In genomic region chrX:8206015-8206693, GRCm38 (mm10) we compare ENCODE assay signal across 8 mouse cellular contexts. TPM values are rescaled to one million over a fixed set of nuclear protein-coding genes. Genes with fewer than 3 reads are reported as not detected.
DNase-seq lines count a peak whose midpoint lies in the region; ATAC-seq and TF ChIP-seq lines count a peak whose summit lies in the region.

Gene Porcn (minus strand): TSS chrX:8206525.

- TF ChIP-seq CTCF in spleen, adult 2 months (IDR thresholded peaks at IDR 0.05; ENCODE audit: extremely low read depth, insufficient read depth, insufficient read length, insufficient replicate concordance): no peak

- peak within 1 kb of the TSS; percentile 54 for H3K4me3 ChIP-seq in embryonic facial prominence, embryonic 13.5 days
- H3K4me3 ChIP-seq in limb, embryonic 12.5 days (replicated peaks): peak within 1 kb of the TSS; percentile 52
- peak within 1 kb of the TSS; percentile 54 for H3K4me3 ChIP-seq in midbrain, embryonic 13.5 days (replicated peaks)
- peak within 1 kb of the TSS; percentile 44 for H3K4me3 ChIP-seq in spleen, adult 2 months (ENCODE audit: extremely low read depth, insufficient read depth, insufficient read length)

- no peaks in the 10 kb centered on the region for H3K36me3 ChIP-seq in embryonic facial prominence, embryonic 13.5 days
- H3K36me3 ChIP-seq in limb, embryonic 12.5 days: no peaks in the 10 kb centered on the region
- H3K36me3 ChIP-seq in midbrain, embryonic 13.5 days: 0 out of 2 replicates have a peak, but pooled peaks cover 4% of the 10 kb centered on the region
- H3K36me3 ChIP-seq in spleen, adult 2 months (ENCODE audit: control insufficient read depth, insufficient read depth, low read length): no peaks in the 10 kb centered on the region

- peak within 1 kb of the TSS; percentile 60 for H3K4me2 ChIP-seq in embryonic facial prominence, embryonic 13.5 days
- H3K4me2 ChIP-seq in limb, embryonic 12.5 days: peak within 1 kb of the TSS; percentile 56
- H3K4me2 ChIP-seq in midbrain, embryonic 13.5 days (replicated peaks): peak within 1 kb of the TSS; percentile 52

- TF ChIP-seq POLR2A in spleen, adult 2 months (IDR thresholded peaks at IDR 0.05; ENCODE audit: low read depth, low read length): no peak

- WGBS in embryonic facial prominence, embryonic 13.5 days: 16% methylated on average over 46 of the region's 46 CpGs
- 8% methylated on average over 46 of the region's 46 CpGs for WGBS in limb, embryonic 12.5 days
- 17% methylated on average over 39 of the region's 46 CpGs for WGBS in midbrain, embryonic 13.5 days
- 25% methylated on average over 46 of the region's 46 CpGs for WGBS in spleen, adult 2 months

- H3K27ac ChIP-seq in embryonic facial prominence, embryonic 13.5 days: no peak within 1 kb of the TSS
- H3K27ac ChIP-seq in limb, embryonic 12.5 days: no peak within 1 kb of the TSS
- H3K27ac ChIP-seq in midbrain, embryonic 13.5 days: peak within 1 kb of the TSS; percentile 62
- H3K27ac ChIP-seq in spleen, adult 2 months (ENCODE audit: insufficient read depth, low read length): no peak within 1 kb of the TSS

- H3K27me3 ChIP-seq in embryonic facial prominence, embryonic 13.5 days: no peaks in the 10 kb centered on the region
- no peaks in the 10 kb centered on the region for H3K27me3 ChIP-seq in limb, embryonic 12.5 days
- H3K27me3 ChIP-seq in midbrain, embryonic 13.5 days: no peaks in the 10 kb centered on the region
- peaks cover 2% of the 10 kb centered on the region; the same call in 1 of the 2 replicates for H3K27me3 ChIP-seq in spleen, adult 2 months (ENCODE audit: control insufficient read depth, insufficient read depth, low read length)

- no peaks in the 10 kb centered on the region for H3K9me3 ChIP-seq in embryonic facial prominence, embryonic 13.5 days
- no peaks in the 10 kb centered on the region for H3K9me3 ChIP-seq in limb, embryonic 12.5 days
- no peaks in the 10 kb centered on the region for H3K9me3 ChIP-seq in midbrain, embryonic 13.5 days

- ATAC-seq in embryonic facial prominence, embryonic 13.5 days (ENCODE audit: insufficient number of reproducible peaks, insufficient read depth, low FRiP score, low TSS enrichment, low read depth): peak; percentile 88
- ATAC-seq in limb, embryonic 12.5 days (ENCODE audit: insufficient number of reproducible peaks, insufficient read depth, low FRiP score, low TSS enrichment, low read depth): peak; percentile 89; the same call in 1 of the 2 replicates
- ATAC-seq in midbrain, embryonic 13.5 days: peak; percentile 96

- H3K9ac ChIP-seq in embryonic facial prominence, embryonic 13.5 days: peak within 1 kb of the TSS; percentile 76
- peak within 1 kb of the TSS; percentile 63 for H3K9ac ChIP-seq in limb, embryonic 12.5 days (replicated peaks)
- H3K9ac ChIP-seq in midbrain, embryonic 13.5 days (replicated peaks): peak within 1 kb of the TSS; percentile 70

- H3K4me1 ChIP-seq in embryonic facial prominence, embryonic 13.5 days: peaks cover 4% of the 10 kb centered on the region; the same call in 1 of the 2 replicates
- no peaks in the 10 kb centered on the region for H3K4me1 ChIP-seq in limb, embryonic 12.5 days (replicated peaks)
- no peaks in the 10 kb centered on the region; the same call in 1 of the 2 replicates for H3K4me1 ChIP-seq in midbrain, embryonic 13.5 days (replicated peaks)
- peaks cover 4% of the 10 kb centered on the region for H3K4me1 ChIP-seq in spleen, adult 2 months (ENCODE audit: control insufficient read depth, insufficient read depth, insufficient read length)

- peak; percentile 96 for DNase-seq in brain, adult 2 months (ENCODE audit: low read depth, low spot score)
- peak; percentile 99 for DNase-seq in heart, adult 11 months
- peak; percentile 82 for DNase-seq in kidney, adult 18-20 months
- DNase-seq in spleen, adult 2 months (ENCODE audit: low read depth in 1 of 2, low spot score in 2 of 2): peak in 1 of 2 experiments; percentile 10
- DNase-seq in natural killer cell, adult 2 months (ENCODE audit: low spot score in 2 of 2): no peak

RNA-seq across cellular contexts. Expression of gene Porcn, which starts in this region (rescaled TPM):
- 12.7 and 14.1 TPM in 2 replicates for polyA plus RNA-seq in embryonic facial prominence, embryonic 13.5 days (2015; fragmentation: Nextera tagmentation; extraction: Ambion mirVana)
- polyA plus RNA-seq in limb, embryonic 12.5 days (2016; fragmentation: Nextera tagmentation; extraction: Ambion mirVana): 11.4 and 13.2 TPM in 2 replicates
- 40.5 and 41.9 TPM in 2 replicates for polyA plus RNA-seq in midbrain, embryonic 13.5 days (2015; fragmentation: Nextera tagmentation; extraction: Ambion mirVana)
- polyA plus RNA-seq in spleen, adult 2 months (2012; rRNA removed): 3.7 and 6.9 TPM in 2 replicates

Comparison
In these comparisons a context has a peak if more than half of its experiments do, and no peak if none do; other contexts are left out.
1. DNase-seq: peak in brain, adult 2 months (single experiment), heart, adult 11 months (single experiment) and kidney, adult 18-20 months (single experiment); none in natural killer cell, adult 2 months (0 of 2).
2. Peak in every context shown above with its lines, with median percentiles within 50 percentile points of each other: ATAC-seq, H3K4me2 ChIP-seq, H3K4me3 ChIP-seq and H3K9ac ChIP-seq.